Mouse (Mus musculus) intestine, postnatal 0 days (tissue): ENCODE data around the gene Ddx6. TPM values are rescaled to one million over a fixed set of nuclear protein-coding genes. Genes with fewer than 3 reads are reported as not detected.
"Not testable (repeated sequence)": the region's sequence is repeated elsewhere in the genome, so short reads cannot be mapped to it uniquely, and the experiment has no call there.

Experiments
- ATAC-seq: fragments of 200-750 bp; cut with Nextera tagmentation; 2 replicates; pipeline ENCODE4 v1.8.0; 2017; ENCODE audit warnings: mild to moderate bottlenecking, moderate TSS enrichment, moderate library complexity
- H3K27ac ChIP-seq: fragments of 300-500 bp; sonication (generic); 2 replicates; pipeline ENCODE4 v1.5.1; 2014; ENCODE audit warnings: mild to moderate bottlenecking, low read depth, low read length, moderate library complexity
- H3K27me3 ChIP-seq: fragments of 300-500 bp; sonication (generic); replicated peaks from 2 replicates; pipeline ENCODE4 v1.6.1; 2014; ENCODE audit warnings: low read length, mixed read lengths; ENCODE audit not compliant: control insufficient read depth, insufficient read depth
- H3K36me3 ChIP-seq: fragments of 300-500 bp; sonication (generic); 2 replicates; pipeline ENCODE4 v1.6.1; 2014; ENCODE audit warnings: mild to moderate bottlenecking, moderate library complexity; ENCODE audit not compliant: control insufficient read depth, insufficient read depth
- H3K4me1 ChIP-seq: fragments of 300-500 bp; sonication (generic); replicated peaks from 2 replicates; pipeline ENCODE4 v1.6.1; 2014; ENCODE audit warnings: antibody characterized with exemption, low read length, mixed read lengths; ENCODE audit not compliant: control insufficient read depth, insufficient read depth
- H3K4me2 ChIP-seq: fragments of 300-500 bp; sonication (generic); replicated peaks from 2 replicates; pipeline ENCODE4 v1.6.1; 2014; ENCODE audit warnings: low read depth, mild to moderate bottlenecking, moderate library complexity
- H3K4me3 ChIP-seq: fragments of 300-500 bp; sonication (generic); 2 replicates; pipeline ENCODE4 v1.5.1; 2014; ENCODE audit warnings: low read depth, low read length
- H3K9ac ChIP-seq: fragments of 300-500 bp; sonication (generic); 2 replicates; pipeline ENCODE4 v1.6.1; 2014; ENCODE audit warnings: mild to moderate bottlenecking, low read depth, low read length
- H3K9me3 ChIP-seq: fragments of 300-500 bp; sonication (generic); 2 replicates; pipeline ENCODE4 v1.6.1; 2016; ENCODE audit warnings: mixed run types; ENCODE audit not compliant: control insufficient read depth
- CTCF ChIP-seq: sonication (generic); IDR thresholded peaks from 2 replicates; pipeline ENCODE4 v1.5.1; 2016; ENCODE audit warnings: low read depth, mild to moderate bottlenecking, control low read depth, antibody characterized with exemption, moderate library complexity
- WGBS: fragments of 180-500 bp; shearing (Covaris S2); extraction: QIAGEN DNeasy Blood & Tissue Kit; methylation state at CpG from one replicate; pipeline ENCODE4 v1.1.7; 2014; 5-methylcytosine and 5-hydroxymethylcytosine counted together
- polyA plus RNA-seq: library from polyadenylated mRNA; unstranded; fragments of >200 nt; fragmentation: Nextera tagmentation; extraction: Ambion mirVana; gene quantifications from 2 replicates; pipeline ENCODE4 v1.2.1, GENCODE M21; 2015

Ddx6 gene
- polyA plus RNA-seq, 1 experiment from 2014 or later: 7.3 TPM

DNA sequence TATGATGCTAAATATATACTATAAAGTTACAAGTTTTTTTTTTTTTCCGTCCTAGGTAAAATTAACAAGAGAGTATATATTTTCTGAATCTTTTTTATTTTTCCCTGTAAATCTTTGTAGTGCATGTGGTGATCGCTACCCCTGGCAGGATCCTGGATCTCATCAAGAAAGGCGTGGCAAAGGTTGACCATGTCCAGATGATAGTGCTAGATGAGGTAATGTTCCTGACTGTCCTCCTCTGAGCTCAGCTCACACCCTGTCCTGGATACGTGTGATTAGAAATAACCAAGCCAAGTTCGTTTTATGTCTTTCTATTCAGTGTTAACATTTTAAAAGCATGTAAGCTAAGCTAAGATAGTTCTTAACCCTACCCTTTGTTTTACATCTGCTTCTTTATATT lies 21.6 kb downstream of the Ddx6 start:
- H3K9me3 ChIP-seq: no peaks in the 10 kb centered on the region
- H3K27ac ChIP-seq: no peak overlapping the region
- peaks cover 70% of the 10 kb centered on the region for H3K36me3 ChIP-seq
- H3K4me1 ChIP-seq: no peaks in the 10 kb centered on the region
- no peak overlapping the region for H3K9ac ChIP-seq
- no peak for ATAC-seq
- H3K27me3 ChIP-seq: no peaks in the 10 kb centered on the region
- no peak overlapping the region for H3K4me3 ChIP-seq
- WGBS: 68% methylated on average over 5 of the region's 5 CpGs
- no peak for TF ChIP-seq CTCF
- H3K4me2 ChIP-seq: no peak overlapping the region

- WGBS: 75% methylated on average over 15 of the region's 15 CpGs
- Histone ChIP-seq H3K4me2 (no peak overlapping the region), H3K4me1 (no peaks in the 10 kb centered on the region), H3K4me3 (no peak overlapping the region), H3K9ac (no peak overlapping the region), H3K36me3 (peaks cover 59% of the 10 kb centered on the region), H3K27ac (no peak overlapping the region), H3K9me3 (no peaks in the 10 kb centered on the region), H3K27me3 (no peaks in the 10 kb centered on the region)
- ATAC-seq: no peak
- TF ChIP-seq CTCF: peak; percentile 20; the same call in 1 of the 2 replicates
Observed at GRCm38 (mm10) chr9:44637551-44638169, 33.0 kb downstream of the Ddx6 start.

DNA sequence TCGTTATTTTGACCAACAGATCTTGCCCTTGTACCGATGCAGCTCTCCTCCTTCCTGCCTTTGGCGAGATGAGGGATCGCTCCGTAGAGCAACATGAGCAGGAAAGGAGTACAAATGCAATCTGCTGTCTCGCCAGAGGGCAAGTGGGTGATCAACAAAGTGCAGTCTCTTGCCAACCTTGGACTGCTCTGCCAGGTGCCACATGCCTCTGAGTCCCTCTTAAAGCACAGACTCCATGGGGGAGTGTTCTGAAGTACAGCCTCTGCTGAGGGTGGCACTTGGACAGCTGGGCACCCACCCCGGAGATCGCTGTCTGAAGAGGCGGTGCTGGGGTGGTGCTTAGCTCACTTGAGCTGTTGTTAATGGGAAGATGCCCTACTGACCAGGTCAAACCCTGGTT lies 34.0 kb downstream of the Ddx6 start:
- H3K9ac ChIP-seq, H3K9me3 ChIP-seq, H3K4me3 ChIP-seq, H3K4me1 ChIP-seq, H3K27me3 ChIP-seq, ATAC-seq, H3K4me2 ChIP-seq: not testable (repeated sequence)
- Histone ChIP-seq H3K36me3 (peaks cover 48% of the 10 kb centered on the region), H3K27ac (peak overlapping the region; percentile 1; the same call in 1 of the 2 replicates)
- WGBS: 89% methylated on average over 9 of the region's 9 CpGs

- H3K9me3 ChIP-seq, H3K4me1 ChIP-seq, H3K4me2 ChIP-seq: not testable (repeated sequence)
Observed at GRCm38 (mm10) chr9:44640028-44640427, 35.3 kb downstream of the Ddx6 start.

DNA sequence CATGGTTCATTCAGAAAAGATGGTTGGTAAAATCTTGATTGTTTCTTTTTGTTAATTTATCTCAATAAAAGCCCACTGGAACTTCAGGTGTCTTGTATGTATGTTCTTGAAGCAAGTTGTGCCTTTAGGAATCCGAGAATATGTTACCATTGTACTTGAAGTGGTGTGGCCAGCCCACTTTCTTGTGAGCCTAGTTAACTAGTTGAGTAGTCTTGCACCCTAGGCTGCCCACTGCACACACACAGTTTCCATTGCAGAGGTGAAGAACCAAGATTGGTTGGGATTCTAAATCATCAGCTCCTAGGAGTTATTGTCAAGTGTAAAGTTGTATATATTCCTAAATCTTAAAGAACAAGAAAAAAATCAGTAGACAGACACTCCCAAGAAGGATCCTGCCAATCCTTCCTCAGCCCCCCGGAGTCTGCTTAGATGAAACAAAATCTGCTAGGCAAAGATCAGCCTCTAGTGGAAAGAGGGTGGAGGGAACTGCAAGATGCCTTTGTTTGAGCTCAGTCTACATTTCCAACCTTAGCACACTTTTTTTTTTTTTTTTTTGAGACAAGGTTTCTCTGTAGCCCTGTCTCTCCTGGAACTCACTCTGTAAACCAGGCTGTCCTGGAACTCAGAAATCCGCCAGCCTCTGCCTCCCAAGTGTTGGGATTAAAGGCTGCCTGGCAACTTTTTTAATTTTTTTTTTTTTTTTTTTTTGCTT lies 36.1 kb downstream of the Ddx6 start:
- no peaks in the 10 kb centered on the region for H3K4me1 ChIP-seq
- 86% methylated on average over 3 of the region's 3 CpGs for WGBS

More at GRCm38 (mm10) chr9:44640028-44640427, 35.3 kb downstream of the Ddx6 start:
- H3K4me3 ChIP-seq, H3K27me3 ChIP-seq, H3K27ac ChIP-seq, H3K9ac ChIP-seq: not testable (repeated sequence)
- H3K36me3 ChIP-seq: peaks cover 37% of the 10 kb centered on the region
- 37% methylated on average over 1 of the region's 1 CpGs for WGBS
- ATAC-seq: 0 out of 2 replicates have a peak, but pooled peaks have one; percentile 47

DNA sequence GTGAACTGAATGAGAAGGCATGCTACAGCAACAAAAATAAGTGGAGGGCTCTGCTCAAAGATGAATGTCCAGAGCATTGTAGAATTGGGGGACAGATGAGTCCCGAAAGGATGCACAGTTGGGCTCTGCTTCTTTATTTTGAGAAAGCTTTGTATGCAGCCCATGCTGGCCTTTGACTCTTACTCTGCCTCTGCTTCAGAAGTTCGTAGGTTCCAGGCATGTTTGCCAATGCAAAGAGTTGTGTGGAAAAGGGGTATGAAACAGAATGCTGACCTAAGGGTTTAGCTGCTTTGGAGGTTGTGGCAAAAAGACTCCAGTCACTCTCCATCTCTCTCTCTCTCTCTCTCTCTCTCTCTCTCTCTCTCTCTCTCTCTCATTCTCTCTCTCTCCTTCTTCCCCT lies 36.9 kb downstream of the Ddx6 start:
- Histone ChIP-seq H3K4me2 (no peak overlapping the region), H3K27ac (no peak overlapping the region), H3K4me1 (no peaks in the 10 kb centered on the region), H3K9ac (no peak overlapping the region), H3K36me3 (peaks cover 21% of the 10 kb centered on the region), H3K27me3 (no peaks in the 10 kb centered on the region), H3K4me3 (no peak overlapping the region), H3K9me3 (no peaks in the 10 kb centered on the region)
- no peak for ATAC-seq
- TF ChIP-seq CTCF: no peak
- 96% methylated on average over 2 of the region's 2 CpGs for WGBS

More for the DNA sequence above, 36.1 kb downstream of the Ddx6 start:
- no peak overlapping the region for H3K9ac ChIP-seq
- no peak overlapping the region for H3K4me3 ChIP-seq
- ATAC-seq: no peak
- no peak overlapping the region for H3K4me2 ChIP-seq
- H3K36me3 ChIP-seq: peaks cover 29% of the 10 kb centered on the region
- H3K27me3 ChIP-seq: no peaks in the 10 kb centered on the region
- no peak for TF ChIP-seq CTCF
- no peaks in the 10 kb centered on the region for H3K9me3 ChIP-seq
- no peak overlapping the region for H3K27ac ChIP-seq
